Mouse (Mus musculus) CD4-positive, CD25-positive, alpha-beta regulatory T cell, adult 9 weeks (primary cell): ENCODE data around the gene Pttg1ip. TPM values are rescaled to one million over a fixed set of nuclear protein-coding genes. Genes with fewer than 3 reads are reported as not detected.

Experiments used
- polyA plus RNA-seq: library from polyadenylated mRNA; unstranded; fragments of 100-300 nt; shearing (Covaris generic); gene quantifications from one replicate; pipeline ENCODE4 v1.2.1, GENCODE M21; 2017

Gene Pttg1ip
- polyA plus RNA-seq, result 129 TPM

GRCm38 (mm10) chr10:77581408-77582284 lies at the start of gene Pttg1ip:
TSS of gene Pttg1ip (plus strand) at chr10:77581720.

GRCm38 (mm10) chr10:77605908-77606826 lies 24.6 kb downstream of the Pttg1ip start, which contains the start of the genes Sumo3 and Gm49325:
TSS of gene Sumo3 (plus strand) at chr10:77606097.
TSS of gene Gm49325 (plus strand) at chr10:77606197.

DNA sequence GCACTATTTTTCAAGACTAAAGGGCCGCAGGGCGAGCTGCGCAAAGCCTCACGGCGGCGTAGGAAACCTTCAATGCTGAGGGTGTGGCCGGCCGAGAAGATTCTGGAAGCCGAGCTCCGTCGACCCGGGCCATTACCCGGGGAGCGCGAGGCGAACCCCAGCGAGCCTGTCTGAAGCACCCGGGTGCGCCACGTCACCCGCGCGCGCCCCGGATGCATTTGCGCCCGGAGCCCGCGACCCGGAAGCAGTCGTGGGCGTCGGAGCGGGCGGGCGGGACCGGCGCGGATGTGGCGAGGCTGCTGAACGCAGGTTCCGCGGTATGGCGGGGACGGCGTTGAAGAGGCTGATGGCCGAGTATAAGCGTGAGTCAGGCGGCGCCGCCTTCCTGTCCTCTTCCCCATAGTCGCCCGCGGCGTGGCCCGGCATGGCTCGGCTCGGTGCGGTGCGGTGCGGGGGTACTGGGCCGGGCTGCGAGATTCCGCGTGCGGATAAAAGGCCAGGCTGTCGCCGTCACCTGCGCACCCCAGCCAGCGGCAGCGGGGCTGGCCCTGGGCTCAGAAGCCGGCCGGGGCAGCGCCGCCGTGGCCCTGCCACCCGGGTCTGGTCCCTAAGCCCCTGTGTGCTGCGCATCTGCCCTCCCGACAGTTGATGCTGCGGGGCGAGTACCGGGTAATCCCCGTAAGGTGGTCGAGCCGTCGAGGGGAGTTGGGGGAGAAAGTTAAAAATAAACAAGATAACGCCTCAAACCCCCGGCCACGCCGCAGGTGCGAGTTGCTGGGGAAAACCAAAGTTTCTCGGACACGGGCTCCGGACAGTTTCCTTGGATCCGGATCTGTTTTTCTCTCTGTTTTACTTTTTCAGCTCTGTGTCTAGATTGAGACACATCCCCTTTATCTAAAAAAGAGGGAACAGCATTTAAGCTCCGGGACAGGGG lies 40.8 kb downstream of the Pttg1ip start, which contains the start of gene Ube2g2:
Gene Ube2g2, plus strand, starts transcription at position 221 of the 934 bp plus-strand sequence.

Other genes starting within 250 kb of the Pttg1ip start
- 0.77 TPM for gene Adarb1, start 163.4 kb upstream of the Pttg1ip start, polyA plus RNA-seq
- 41.4 TPM for gene Fam207a, start 65.9 kb upstream of the Pttg1ip start, polyA plus RNA-seq
- 605 TPM for gene Itgb2, start 51.5 kb upstream of the Pttg1ip start, polyA plus RNA-seq
- 129 TPM for gene Sumo3, start 24.4 kb downstream of the Pttg1ip start, polyA plus RNA-seq
- gene Gm49325, start 24.5 kb downstream of the Pttg1ip start, polyA plus RNA-seq, result not detected
- gene Ube2g2, start 40.6 kb downstream of the Pttg1ip start, polyA plus RNA-seq, result 62.1 TPM
- gene Tspear, start 104.8 kb downstream of the Pttg1ip start, polyA plus RNA-seq, result 0.87 TPM
- not detected for gene Gm19402, start 109.0 kb downstream of the Pttg1ip start, polyA plus RNA-seq
- not detected for gene Gm9508, start 115.5 kb downstream of the Pttg1ip start, polyA plus RNA-seq
- not detected for gene Gm10272, start 124.9 kb downstream of the Pttg1ip start, polyA plus RNA-seq
- gene Gm10024, start 129.7 kb downstream of the Pttg1ip start, polyA plus RNA-seq, result not detected
- not detected for gene Gm10142, start 134.1 kb downstream of the Pttg1ip start, polyA plus RNA-seq
- gene Krtap12-1, start 138.9 kb downstream of the Pttg1ip start, polyA plus RNA-seq, result not detected
- gene Gm10100, start 144.8 kb downstream of the Pttg1ip start, polyA plus RNA-seq, result not detected
- gene Gm18596, start 160.9 kb downstream of the Pttg1ip start, polyA plus RNA-seq, result not detected
- not detected for gene Gm9736, start 169.6 kb downstream of the Pttg1ip start, polyA plus RNA-seq
- gene Gm3233, start 178.0 kb downstream of the Pttg1ip start, polyA plus RNA-seq, result not detected
- gene Gm3238, start 189.6 kb downstream of the Pttg1ip start, polyA plus RNA-seq, result not detected
- not detected for gene Gm7138, start 195.2 kb downstream of the Pttg1ip start, polyA plus RNA-seq
- gene Gm3250, start 200.8 kb downstream of the Pttg1ip start, polyA plus RNA-seq, result not detected
- not detected for gene Gm7137, start 206.5 kb downstream of the Pttg1ip start, polyA plus RNA-seq
- not detected for gene Gm9639, start 213.4 kb downstream of the Pttg1ip start, polyA plus RNA-seq
- gene Gm19668, start 217.4 kb downstream of the Pttg1ip start, polyA plus RNA-seq, result not detected
- gene Gm9507, start 230.1 kb downstream of the Pttg1ip start, polyA plus RNA-seq, result not detected
- not detected for gene Gm2696, start 233.0 kb downstream of the Pttg1ip start, polyA plus RNA-seq
- not detected for gene Krtap10-4, start 245.4 kb downstream of the Pttg1ip start, polyA plus RNA-seq